Mouse (Mus musculus) midbrain, embryonic 15.5 days (tissue): ENCODE data around the gene Ythdf2. TPM values are rescaled to one million over a fixed set of nuclear protein-coding genes. Genes with fewer than 3 reads are reported as not detected.

Experiments used
- microRNA-seq: library from miRNA; unstranded; fragments of <30 nt; microRNA quantifications from one replicate; pipeline ENCODE4, GENCODE M21; 2016
- polyA plus RNA-seq: library from polyadenylated mRNA; unstranded; fragments of >200 nt; fragmentation: Nextera tagmentation; extraction: Ambion mirVana; gene quantifications from 2 replicates; pipeline ENCODE4 v1.2.1, GENCODE M21; 2015

The Ythdf2 gene
- polyA plus RNA-seq, 1 experiment from 2014 or later: 117 TPM

Small RNA genes lying within 50 kb of the gene (microRNA-seq; reads per million reads assigned to microRNA genes)
- gene Gm22033: not detected

Other genes with a start within 250 kb of the Ythdf2 start
- gene Gm10300, start 137.6 kb downstream of the Ythdf2 start, polyA plus RNA-seq: 0.08 TPM in 1 of 2 replicates, not detected in the other
- 74.4 and 80.1 TPM in 2 replicates for gene Epb41, start 137.0 kb downstream of the Ythdf2 start, polyA plus RNA-seq
- 0.37 and 0.48 TPM in 2 replicates for gene Oprd1, start 67.8 kb downstream of the Ythdf2 start, polyA plus RNA-seq
- gene Gmeb1, start 49.3 kb upstream of the Ythdf2 start, polyA plus RNA-seq: 45.7 and 47.4 TPM in 2 replicates
- gene Taf12, start 62.1 kb upstream of the Ythdf2 start, polyA plus RNA-seq: 45.2 and 47.7 TPM in 2 replicates
- 2.0 and 2.4 TPM in 2 replicates for gene Rab42, start 91.1 kb upstream of the Ythdf2 start, polyA plus RNA-seq
- gene Trnau1ap, start 117.2 kb upstream of the Ythdf2 start, polyA plus RNA-seq: 71.2 and 84.6 TPM in 2 replicates
- 36.4 and 39.0 TPM in 2 replicates for gene Rcc1, start 141.3 kb upstream of the Ythdf2 start, polyA plus RNA-seq
- 8.7 and 8.9 TPM in 2 replicates for gene Phactr4, start 210.2 kb upstream of the Ythdf2 start, polyA plus RNA-seq